Comparison of ENCODE assay signal across 31 mouse cellular contexts in the genomic region with DNA sequence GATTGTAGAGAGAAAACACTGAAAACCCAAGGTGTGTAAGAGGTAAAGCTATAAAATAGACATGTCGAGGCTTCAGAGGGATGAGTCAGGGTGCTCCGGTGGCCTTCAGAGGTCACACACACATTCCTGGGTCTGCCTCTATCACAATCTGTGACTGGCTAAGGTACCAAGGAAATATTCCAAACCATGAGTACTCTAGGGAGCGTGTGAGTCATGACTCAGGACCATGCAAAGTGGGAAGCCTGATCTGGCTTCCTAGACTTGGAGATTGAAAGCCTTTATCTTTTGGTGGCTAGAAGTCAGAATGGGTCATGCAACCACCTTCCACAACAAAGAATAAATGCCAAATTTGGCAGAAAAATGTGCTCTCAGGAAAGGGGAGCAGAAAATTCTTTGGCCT.
A peak's percentile ranks its signal among the peaks of the same experiment; 100 is the strongest.
DNase-seq lines count a peak whose midpoint lies in the region; ATAC-seq lines count a peak whose summit lies in the region.
"Had no signal": no experiment of that assay in that cellular context is flagged by ENCODE, and none has a peak within 500 bp of the region (broad histone marks: within the 10 kb centered on the region; RNA-seq: fewer than 3 reads in every experiment).

No protein-coding gene starts in this region.

- peaks cover 41% of the 10 kb centered on the region for H3K4me1 ChIP-seq in hindbrain, embryonic 12.5 days
- peaks cover 19% of the 10 kb centered on the region for H3K4me1 ChIP-seq in hindbrain, embryonic 16.5 days (ENCODE audit: control insufficient read depth, insufficient read depth, low read depth, low read length)
- H3K4me1 ChIP-seq in midbrain, embryonic 14.5 days (ENCODE audit: control insufficient read depth, insufficient read depth, low read length): peaks cover 25% of the 10 kb centered on the region

- no peak for ATAC-seq in hindbrain, embryonic 12.5 days (ENCODE audit: low FRiP score)
- ATAC-seq in hindbrain, embryonic 16.5 days: no peak
- ATAC-seq in midbrain, embryonic 14.5 days (ENCODE audit: low FRiP score, low TSS enrichment): no peak
- ATAC-seq: activated CD4-positive, CD25-positive, alpha-beta regulatory T cell, adult 4 months; forebrain, embryonic 13.5 days; forebrain, embryonic 16.5 days; inflammation-experienced regulatory T-cells, adult 6 months; intestine, embryonic 16.5 days had no signal

- WGBS in hindbrain, embryonic 12.5 days: 89% methylated on average over 3 of the region's 3 CpGs
- WGBS in hindbrain, embryonic 16.5 days: 96% methylated on average over 3 of the region's 3 CpGs
- 94% methylated on average over 3 of the region's 3 CpGs for WGBS in midbrain, embryonic 14.5 days

- no peaks in the 10 kb centered on the region for H3K9me3 ChIP-seq in hindbrain, embryonic 12.5 days (replicated peaks)
- no peaks in the 10 kb centered on the region for H3K9me3 ChIP-seq in hindbrain, embryonic 16.5 days (ENCODE audit: control insufficient read depth, low read length)
- no peaks in the 10 kb centered on the region for H3K9me3 ChIP-seq in midbrain, embryonic 14.5 days (ENCODE audit: control insufficient read depth, low read length)
- H3K9me3 ChIP-seq: embryonic facial prominence, embryonic 10.5 days; embryonic facial prominence, embryonic 13.5 days; G1E; hindbrain, embryonic 10.5 days; hindbrain, embryonic 15.5 days had no signal

- peak overlapping the region; percentile 35; the same call in 1 of the 2 replicates for H3K27ac ChIP-seq in hindbrain, embryonic 12.5 days
- no peak overlapping the region for H3K27ac ChIP-seq in hindbrain, embryonic 16.5 days (ENCODE audit: low read depth, low read length)
- H3K27ac ChIP-seq in midbrain, embryonic 14.5 days (replicated peaks; ENCODE audit: low read depth, low read length): no peak overlapping the region
- H3K27ac ChIP-seq: embryonic facial prominence, embryonic 10.5 days; embryonic facial prominence, embryonic 13.5 days; forebrain, embryonic 10.5 days; forebrain, embryonic 13.5 days; hindbrain, embryonic 10.5 days; hindbrain, embryonic 15.5 days had no signal

- H3K4me2 ChIP-seq in hindbrain, embryonic 12.5 days (replicated peaks): no peak overlapping the region
- no peak overlapping the region for H3K4me2 ChIP-seq in hindbrain, embryonic 16.5 days (ENCODE audit: low read length)
- no peak overlapping the region for H3K4me2 ChIP-seq in midbrain, embryonic 14.5 days (ENCODE audit: low read length)
- H3K4me2 ChIP-seq: embryonic facial prominence, embryonic 13.5 days; forebrain, embryonic 13.5 days; heart, embryonic 11.5 days; hindbrain, embryonic 15.5 days had no signal

- H3K36me3 ChIP-seq in hindbrain, embryonic 12.5 days: 0 out of 2 replicates have a peak, but pooled peaks cover 4% of the 10 kb centered on the region
- no peaks in the 10 kb centered on the region for H3K36me3 ChIP-seq in hindbrain, embryonic 16.5 days (ENCODE audit: control insufficient read depth, insufficient read depth, low read length)
- no peaks in the 10 kb centered on the region for H3K36me3 ChIP-seq in midbrain, embryonic 14.5 days (ENCODE audit: control insufficient read depth, insufficient read depth, low read length)
- H3K36me3 ChIP-seq: embryonic facial prominence, embryonic 13.5 days; G1E; hindbrain, embryonic 15.5 days had no signal

- H3K27me3 ChIP-seq in hindbrain, embryonic 12.5 days: no peaks in the 10 kb centered on the region
- no peaks in the 10 kb centered on the region for H3K27me3 ChIP-seq in hindbrain, embryonic 16.5 days (replicated peaks; ENCODE audit: control insufficient read depth, insufficient read depth, low read length)
- H3K27me3 ChIP-seq in midbrain, embryonic 14.5 days (ENCODE audit: control insufficient read depth, insufficient read depth, low read length): no peaks in the 10 kb centered on the region
- H3K27me3 ChIP-seq: CH12.LX; hindbrain, embryonic 15.5 days had no signal

- H3K4me3 ChIP-seq in hindbrain, embryonic 12.5 days: no peak overlapping the region
- no peak overlapping the region for H3K4me3 ChIP-seq in hindbrain, embryonic 16.5 days (ENCODE audit: low read length)
- no peak overlapping the region for H3K4me3 ChIP-seq in midbrain, embryonic 14.5 days (replicated peaks; ENCODE audit: low read depth, low read length)
- H3K4me3 ChIP-seq: embryonic facial prominence, embryonic 10.5 days; embryonic facial prominence, embryonic 13.5 days; forebrain, embryonic 10.5 days; forebrain, embryonic 13.5 days; hindbrain, embryonic 10.5 days; hindbrain, embryonic 15.5 days had no signal

- no peak overlapping the region for H3K9ac ChIP-seq in hindbrain, embryonic 12.5 days
- H3K9ac ChIP-seq in hindbrain, embryonic 16.5 days (ENCODE audit: low read depth, low read length): no peak overlapping the region
- H3K9ac ChIP-seq in midbrain, embryonic 14.5 days (replicated peaks; ENCODE audit: low read length): no peak overlapping the region
- H3K9ac ChIP-seq: embryonic facial prominence, embryonic 13.5 days; forebrain, embryonic 13.5 days; hindbrain, embryonic 15.5 days had no signal

- peak; percentile 48 for DNase-seq in adrenal gland, adult 2 months
- no peak for DNase-seq in adrenal gland, postnatal 10 days
- DNase-seq in 3T3-L1 (ENCODE audit: low read depth, low spot score) (peak; percentile 89), NIH3T3 (ENCODE audit: low read depth) (peak; percentile 54)
- DNase-seq in midbrain, embryonic 14.5 days: no peak
- no peak for DNase-seq in layer of hippocampus, adult 18-20 months (ENCODE audit: low spot score in 2 of 2)
- DNase-seq: cerebellum, adult 11-12 months; cerebellum, adult 8-10 months; cerebellum, postnatal 10 days; cerebellum, postnatal 36 days; embryo, embryonic 11 days; gastrocnemius, postnatal 10 days; gastrocnemius, postnatal 36 days; heart, postnatal 36 days; kidney, adult 18-20 months; kidney, adult 9 months had no signal

Comparison
In these comparisons a context has a peak if more than half of its experiments do, and no peak if none do; other contexts are left out.
1. DNase-seq: peak in adrenal gland, adult 2 months (single experiment), 3T3-L1 (single experiment) and NIH3T3 (single experiment); none in adrenal gland, postnatal 10 days (single experiment), midbrain, embryonic 14.5 days (single experiment) and layer of hippocampus, adult 18-20 months (0 of 2).